In the genomic region with DNA sequence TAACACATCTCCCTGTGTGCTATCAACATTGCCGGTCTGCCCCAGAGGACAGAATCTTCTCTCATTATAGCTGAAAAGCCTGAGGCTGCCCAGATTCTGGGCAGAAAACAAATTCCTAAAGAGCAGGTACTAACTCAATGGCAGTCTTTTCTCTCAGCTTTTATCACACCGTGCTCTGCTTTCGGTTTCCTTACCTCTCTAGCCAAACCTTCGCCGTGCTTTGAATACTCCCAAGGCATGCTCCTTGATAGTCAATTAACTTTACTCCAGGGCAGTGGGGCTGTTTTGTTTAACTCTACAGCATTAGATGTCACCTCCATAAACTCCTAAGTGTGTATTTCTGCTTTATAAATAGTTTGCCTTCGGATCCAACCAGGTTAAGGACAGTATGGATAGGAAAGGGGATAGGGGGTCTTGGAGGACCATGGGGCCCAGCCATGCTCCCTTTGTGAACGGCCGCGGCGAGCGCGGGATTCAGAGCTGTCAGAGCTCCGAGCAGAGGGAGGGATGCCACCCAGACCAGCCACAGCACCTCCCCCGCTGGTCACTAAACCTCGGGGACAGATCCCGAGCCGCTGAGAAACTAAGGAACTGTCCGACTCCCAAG, we compare ENCODE assay signal across 7 mouse cellular contexts. TPM values are rescaled to one million over a fixed set of nuclear protein-coding genes. Genes with fewer than 3 reads are reported as not detected.
DNase-seq lines count a peak whose midpoint lies in the region; ATAC-seq lines count a peak whose summit lies in the region.

No protein-coding gene starts in this region.

- no peak for ATAC-seq in megakaryocyte, adult 5-6 weeks (ENCODE audit: poor library complexity, severe bottlenecking)
- peak; percentile 50 for ATAC-seq in common myeloid progenitor, adult 5-6 weeks (replicated peaks; ENCODE audit: low read depth, poor library complexity, severe bottlenecking)
- no peak; the same call in 1 of the 2 replicates for ATAC-seq in midbrain, embryonic 14.5 days (ENCODE audit: low FRiP score, low TSS enrichment)

- intact Hi-C loops in left cerebral cortex, postnatal 36 days (cut with DNase I) = loop anchor here (5.0 kb wide), 2 partner anchors 87 to 487 kb away; partner anchors contain the start of gene Ift52

- H3K27me3 ChIP-seq in megakaryocyte, embryonic 14.5 days (replicated peaks) = no peaks in the 10 kb centered on the region
- H3K27me3 ChIP-seq in midbrain, embryonic 14.5 days (ENCODE audit: control insufficient read depth, insufficient read depth, low read length) = no peaks in the 10 kb centered on the region

- peaks cover 44% of the 10 kb centered on the region for H3K4me1 ChIP-seq in megakaryocyte, embryonic 14.5 days
- H3K4me1 ChIP-seq in midbrain, embryonic 14.5 days (ENCODE audit: control insufficient read depth, insufficient read depth, low read length) = peaks cover 14% of the 10 kb centered on the region

- H3K4me3 ChIP-seq in megakaryocyte, embryonic 14.5 days (replicated peaks) = peak overlapping the region; percentile 97
- peak overlapping the region; percentile 100 for H3K4me3 ChIP-seq in midbrain, embryonic 14.5 days (replicated peaks; ENCODE audit: low read depth, low read length)

- H3K36me3 ChIP-seq in megakaryocyte, embryonic 14.5 days (replicated peaks; ENCODE audit: low read length) = peaks cover 30% of the 10 kb centered on the region
- H3K36me3 ChIP-seq in midbrain, embryonic 14.5 days (ENCODE audit: control insufficient read depth, insufficient read depth, low read length) = peaks cover 29% of the 10 kb centered on the region

- H3K9ac ChIP-seq in midbrain, embryonic 14.5 days (replicated peaks; ENCODE audit: low read length) = peak overlapping the region; percentile 100

- WGBS in midbrain, embryonic 14.5 days = 1% methylated on average over 18 of the region's 18 CpGs

- DNase-seq in induced T-regulatory cell, adult 2 months (ENCODE audit: low read depth) = peak; percentile 77
- no peak for DNase-seq in midbrain, embryonic 14.5 days
- no peak for DNase-seq in adrenal gland, postnatal 36 days
- no peak for DNase-seq in left cerebral cortex, postnatal 36 days (ENCODE audit: low spot score in 2 of 2)

- H3K4me2 ChIP-seq in midbrain, embryonic 14.5 days (ENCODE audit: low read length) = peak overlapping the region; percentile 79

- H3K9me3 ChIP-seq in megakaryocyte, embryonic 14.5 days = peaks cover 5% of the 10 kb centered on the region; the same call in 1 of the 2 replicates
- no peaks in the 10 kb centered on the region for H3K9me3 ChIP-seq in midbrain, embryonic 14.5 days (ENCODE audit: control insufficient read depth, low read length)

- H3K27ac ChIP-seq in midbrain, embryonic 14.5 days (replicated peaks; ENCODE audit: low read depth, low read length) = peak overlapping the region; percentile 100

RNA-seq across cellular contexts. Expression of gene Srsf6, which starts 0.7 kb away (rescaled TPM):
- polyA plus RNA-seq in megakaryocyte, embryonic 14.5 days (2012; ENCODE audit: insufficient read depth, low replicate concordance) = 37.6 and 68.1 TPM in 2 replicates
- 118 and 120 TPM in 2 replicates for total RNA-seq in megakaryocyte, adult 5-6 weeks (2015)
- 111 and 123 TPM in 2 replicates for total RNA-seq in megakaryocyte, adult 5-6 weeks (2017)
- 264 and 289 TPM in 2 replicates for total RNA-seq in common myeloid progenitor, adult 5-6 weeks (2017)
- polyA plus RNA-seq in midbrain, embryonic 14.5 days (2014; fragmentation: Nextera tagmentation; extraction: Ambion mirVana) = 144 and 175 TPM in 2 replicates
- 100 to 1,000 TPM; 149 to 224 TPM for total RNA-seq in adrenal gland, postnatal 36 days (2021)
- 100 to 1,000 TPM in 1 of 2 experiments, 10 to 100 TPM in 1; 69.7 to 123 TPM for total RNA-seq in left cerebral cortex, postnatal 36 days (2021)

RNA-seq across cellular contexts. Expression of gene L3mbtl1, which starts 12.7 kb away (rescaled TPM):
- polyA plus RNA-seq in megakaryocyte, embryonic 14.5 days (2012; ENCODE audit: insufficient read depth, low replicate concordance) = 0.51 TPM in 1 of 2 replicates, not detected in the other
- 0.04 and 0.27 TPM in 2 replicates for total RNA-seq in megakaryocyte, adult 5-6 weeks (2015)
- total RNA-seq in megakaryocyte, adult 5-6 weeks (2017) = 0.16 TPM in 1 of 2 replicates, not detected in the other
- total RNA-seq in common myeloid progenitor, adult 5-6 weeks (2017) = not detected in 2 replicates
- polyA plus RNA-seq in midbrain, embryonic 14.5 days (2014; fragmentation: Nextera tagmentation; extraction: Ambion mirVana) = 1.6 and 3.0 TPM in 2 replicates
- not detected for total RNA-seq in adrenal gland, postnatal 36 days (2021)
- total RNA-seq in left cerebral cortex, postnatal 36 days (2021) = 10 to 100 TPM; 11.4 to 21.7 TPM

RNA-seq across cellular contexts. Expression of gene Sgk2, which starts 56.5 kb away (rescaled TPM):
- not detected in 2 replicates for polyA plus RNA-seq in megakaryocyte, embryonic 14.5 days (2012; ENCODE audit: insufficient read depth, low replicate concordance)
- not detected in 2 replicates for total RNA-seq in megakaryocyte, adult 5-6 weeks (2015)
- total RNA-seq in megakaryocyte, adult 5-6 weeks (2017) = not detected in 2 replicates
- 1.1 TPM in 1 of 2 replicates, not detected in the other for total RNA-seq in common myeloid progenitor, adult 5-6 weeks (2017)
- 0.12 TPM in 1 of 2 replicates, not detected in the other for polyA plus RNA-seq in midbrain, embryonic 14.5 days (2014; fragmentation: Nextera tagmentation; extraction: Ambion mirVana)
- total RNA-seq in adrenal gland, postnatal 36 days (2021) = 1 to 10 TPM in 1 of 2 experiments, not detected in 1; 1.3 TPM
- under 1 TPM; 0.57 to 0.79 TPM for total RNA-seq in left cerebral cortex, postnatal 36 days (2021)

Comparison
In these comparisons a context has a peak if more than half of its experiments do, and no peak if none do; other contexts are left out.
1. RNA of gene L3mbtl1, which starts 12.7 kb away (total RNA-seq): 11.4 to 21.7 TPM in left cerebral cortex, postnatal 36 days; 0.04 to 0.27 TPM in megakaryocyte, adult 5-6 weeks, not detected in adrenal gland, postnatal 36 days and not detected in common myeloid progenitor, adult 5-6 weeks; every median in the first group is over 4 times any median in the second.